Mouse (Mus musculus) c-Kit-positive CD71-negative TER-119-negative erythroid progenitor cells, embryonic 14.5 days (primary cell): Measurements from ENCODE around the gene Fam102b.
A peak's percentile ranks its signal among the peaks of the same experiment; 100 is the strongest.

Experiments
- DNase-seq: peaks from one replicate; pipeline ENCODE4 v3.0.0-alpha.2; 2013; ENCODE audit warnings: low read depth

Gene Fam102b

GRCm38 (mm10) chr3:109027515-109027987 lies at the start of gene Fam102b:
Gene Fam102b (minus strand): TSS chr3:109027607.
- peak; percentile 80 for DNase-seq

DNA sequence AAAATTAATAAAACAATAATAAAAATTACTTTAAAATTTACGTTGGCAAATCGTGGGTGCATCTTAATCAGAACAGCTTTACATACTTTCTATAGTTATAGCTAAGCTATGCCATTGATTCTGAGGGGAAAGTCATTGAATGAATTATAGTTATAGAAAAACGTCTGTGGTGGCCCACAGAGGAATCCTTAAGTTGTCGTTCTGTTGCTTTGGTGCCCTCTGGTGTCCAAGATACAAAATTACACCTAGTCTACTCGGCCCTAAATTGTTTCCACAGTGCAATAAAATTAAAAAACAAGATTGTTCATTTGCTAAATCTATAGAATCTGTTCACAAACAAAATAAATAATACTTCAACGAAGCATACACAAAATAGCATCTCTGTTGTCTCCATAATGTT lies 35.6 kb upstream of the Fam102b start:
- peak; percentile 50 for DNase-seq

GRCm38 (mm10) chr3:109062391-109062790 lies 35.0 kb upstream of the Fam102b start:
- DNase-seq, result no peak

DNA sequence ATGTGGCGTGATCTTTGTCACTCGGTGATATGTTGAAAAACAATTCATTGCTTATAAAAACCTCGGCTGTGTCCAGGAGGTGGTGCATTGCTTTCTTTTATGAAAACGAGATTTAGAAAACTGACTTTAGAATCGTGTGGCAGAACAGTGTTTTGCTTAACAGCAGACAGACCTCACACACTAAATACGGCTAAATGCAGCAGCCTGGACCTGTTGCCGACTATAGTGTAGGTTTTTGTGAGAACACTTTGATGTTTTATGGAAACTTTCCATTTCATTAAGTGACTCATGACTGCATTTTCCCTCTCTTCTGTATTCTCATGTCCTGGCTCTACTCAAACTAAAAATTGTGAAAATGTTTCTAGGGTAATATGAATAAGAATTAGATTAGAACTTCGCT lies 32.5 kb upstream of the Fam102b start:
- DNase-seq, result no peak

GRCm38 (mm10) chr3:109051946-109052331 lies 24.5 kb upstream of the Fam102b start:
- DNase-seq, result no peak

- no peak for DNase-seq
Observed at GRCm38 (mm10) chr3:109051056-109051945, 23.9 kb upstream of the Fam102b start.

GRCm38 (mm10) chr3:109047707-109048283 lies 20.4 kb upstream of the Fam102b start:
- DNase-seq, result no peak

- DNase-seq, result no peak
Observed at GRCm38 (mm10) chr3:109046428-109046827, 19.0 kb upstream of the Fam102b start.

DNA sequence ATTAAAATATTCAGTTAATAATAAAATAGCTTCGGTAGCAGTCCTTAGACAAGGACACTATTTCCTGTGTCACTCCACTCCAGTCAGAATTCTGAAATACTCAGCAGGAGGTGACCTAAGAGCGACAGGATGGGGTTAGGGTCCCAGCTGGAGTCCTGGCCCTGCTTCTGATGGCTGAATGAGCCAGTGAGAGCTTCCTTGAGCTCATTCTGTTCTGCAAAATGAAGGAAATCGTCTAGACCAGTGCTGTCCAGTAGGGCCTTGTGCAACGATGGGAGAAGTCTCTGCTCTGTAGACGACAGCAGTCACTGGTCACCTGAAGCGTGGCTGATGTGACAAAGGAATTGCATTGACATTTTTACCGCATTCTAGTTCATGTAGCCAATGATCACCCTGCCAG lies 16.0 kb upstream of the Fam102b start:
- DNase-seq, result no peak

- DNase-seq, result no peak
Observed at GRCm38 (mm10) chr3:109040908-109041307, 13.5 kb upstream of the Fam102b start.

- no peak for DNase-seq
Observed at GRCm38 (mm10) chr3:109034411-109034810, 7.0 kb upstream of the Fam102b start.

GRCm38 (mm10) chr3:109032306-109032705 lies 4.9 kb upstream of the Fam102b start:
- no peak for DNase-seq

DNA sequence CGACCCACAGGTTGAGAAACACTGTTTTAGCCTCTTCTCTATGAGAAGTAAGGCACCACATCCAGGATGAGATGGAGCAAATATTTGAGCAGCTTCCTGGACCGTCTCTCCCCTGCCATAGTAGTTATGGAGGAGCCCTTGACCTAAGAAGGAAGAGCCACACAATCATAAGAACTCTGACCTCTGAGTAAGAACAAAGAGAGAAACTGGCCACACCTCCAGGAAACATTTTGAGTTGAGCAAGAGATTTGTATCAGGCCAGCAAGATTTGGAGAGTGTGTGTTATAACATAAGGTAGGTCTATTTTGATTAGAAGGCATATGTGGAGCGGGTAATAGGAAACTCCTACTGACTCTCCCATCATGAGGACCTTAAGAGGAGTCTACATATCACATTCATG lies 4.2 kb upstream of the Fam102b start:
- no peak for DNase-seq

DNA sequence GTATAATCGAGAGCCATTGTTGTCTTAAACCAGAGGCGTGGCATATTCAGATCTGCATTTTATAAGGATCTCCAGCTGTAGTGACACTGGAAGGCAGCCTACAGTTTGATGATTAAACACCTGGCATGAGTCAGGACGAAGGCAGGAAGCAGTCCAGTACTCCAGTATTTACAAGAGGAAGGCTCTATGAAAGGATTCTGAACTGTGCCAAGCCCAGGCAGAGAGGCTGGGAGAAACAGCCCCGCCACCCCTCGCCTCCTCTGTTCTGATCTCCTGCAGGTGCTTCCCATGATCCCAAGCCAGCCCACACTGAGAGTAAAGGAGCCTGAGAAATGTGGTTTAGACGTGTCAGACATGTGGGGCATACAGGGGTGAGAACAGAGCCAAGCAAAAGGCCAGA lies 3.4 kb upstream of the Fam102b start:
- DNase-seq, result no peak

- DNase-seq, result no peak
Observed at GRCm38 (mm10) chr3:109029661-109030060, 2.3 kb upstream of the Fam102b start.

DNA sequence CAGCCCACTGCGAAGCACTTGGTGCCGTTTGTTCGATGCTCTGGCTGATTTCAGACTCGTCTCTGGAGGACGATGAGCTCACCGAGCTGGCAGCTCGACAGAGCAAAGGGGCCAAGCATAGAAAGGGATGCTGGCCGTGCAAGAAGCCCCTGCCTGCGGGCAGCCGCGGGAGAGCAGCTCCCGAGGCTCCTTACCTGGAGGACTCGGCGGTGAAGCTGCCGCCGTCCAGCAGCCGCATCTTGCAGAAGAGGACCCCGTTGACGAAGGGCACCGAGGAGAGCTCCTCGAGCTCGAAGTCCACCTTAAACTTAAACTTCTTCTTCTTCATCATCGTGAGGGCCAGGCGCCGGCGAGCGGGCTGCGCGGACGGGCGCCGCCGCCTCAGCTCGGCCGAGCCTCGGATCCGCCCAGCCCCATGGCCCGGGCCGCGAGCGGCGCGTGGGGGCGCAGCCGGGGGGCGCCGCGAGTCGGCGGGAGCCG lies 376 bp downstream of the Fam102b start:
- no peak for DNase-seq

- no peak for DNase-seq
Observed at GRCm38 (mm10) chr3:109026462-109026990, 881 bp downstream of the Fam102b start.

GRCm38 (mm10) chr3:109025579-109025978 lies 1.8 kb downstream of the Fam102b start:
- peak; percentile 82 for DNase-seq

DNA sequence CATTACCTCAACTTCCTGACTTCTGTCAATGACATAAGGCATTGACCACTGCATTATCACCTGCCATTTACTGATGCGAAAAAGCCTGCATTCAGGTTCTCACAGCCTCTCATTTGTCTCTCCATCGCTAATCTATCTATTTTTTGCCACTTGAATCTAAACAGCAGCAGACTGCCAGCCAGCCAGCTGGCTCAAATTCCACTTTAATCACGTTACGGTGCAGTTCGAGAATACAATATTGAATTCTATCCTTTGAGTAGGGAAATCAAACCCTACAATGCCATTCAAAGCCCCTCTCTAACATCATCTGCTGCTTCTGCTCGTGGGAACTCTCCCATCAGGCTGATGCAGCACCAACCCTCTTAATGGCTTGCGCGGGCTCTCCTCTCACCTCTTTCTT lies 4.3 kb downstream of the Fam102b start:
- no peak for DNase-seq

DNA sequence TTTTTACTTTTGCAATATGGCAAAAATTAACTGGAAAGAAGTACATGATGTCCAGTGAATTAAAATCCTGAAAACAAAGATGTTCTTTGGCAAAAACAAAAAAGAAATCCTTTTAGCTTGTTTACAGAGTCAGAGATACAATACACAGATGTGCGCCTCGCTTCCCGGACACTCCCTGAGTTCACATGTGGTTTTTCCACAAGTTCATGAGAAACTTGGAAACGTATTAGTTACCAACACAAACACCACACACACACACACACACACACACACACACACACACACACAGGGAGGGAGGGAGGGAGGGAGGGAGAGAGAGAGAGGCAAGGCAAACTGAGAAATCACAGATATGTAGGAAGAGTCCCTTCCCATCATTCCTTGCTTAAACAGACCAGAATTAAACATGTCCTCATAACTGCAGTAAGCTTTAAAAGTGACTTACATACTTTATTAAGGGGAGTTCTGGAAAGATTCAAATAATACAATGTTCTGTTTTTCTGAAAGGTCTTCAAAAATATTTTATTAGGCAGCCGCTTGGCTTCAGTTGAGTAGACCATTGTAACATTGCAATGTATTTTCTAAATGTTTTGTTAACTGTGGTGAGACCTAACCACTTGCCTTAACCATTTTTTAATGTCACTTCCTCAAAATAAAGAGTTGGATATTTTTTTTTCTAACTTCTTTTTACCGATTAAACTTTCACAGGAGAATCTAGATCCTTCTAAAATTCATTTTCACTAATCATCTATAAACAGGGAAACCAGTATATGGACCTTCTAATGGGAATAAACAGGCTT lies 5.5 kb downstream of the Fam102b start:
- DNase-seq, result no peak

DNA sequence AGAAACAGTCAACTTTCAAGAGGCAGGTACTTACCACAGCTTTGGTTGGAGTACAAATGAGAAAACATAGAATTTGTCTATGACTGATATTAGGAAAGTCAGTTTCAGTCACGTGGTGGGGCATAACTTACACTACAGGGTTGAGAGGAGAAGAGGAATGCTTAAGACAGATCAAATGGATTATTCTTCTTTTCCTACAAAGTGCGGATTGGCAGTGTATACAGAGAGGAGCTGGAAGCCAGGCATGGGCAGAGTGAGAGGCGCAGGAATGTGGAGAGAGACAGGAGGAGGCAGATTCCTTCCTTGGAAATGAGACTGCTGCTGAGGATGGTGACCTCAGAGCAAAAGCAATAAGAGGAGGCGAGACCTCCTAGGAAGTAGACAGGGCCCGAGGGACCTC lies 9.1 kb downstream of the Fam102b start:
- no peak for DNase-seq

- no peak for DNase-seq
Observed at GRCm38 (mm10) chr3:109012595-109012994, 14.8 kb downstream of the Fam102b start.
